Mouse (Mus musculus) thymus, postnatal 4 days (tissue): Measurements from ENCODE around the gene Susd3.

Experiments
- DNase-seq: peaks from one replicate; pipeline ENCODE4 v3.0.0; 2021

Susd3 gene

DNA sequence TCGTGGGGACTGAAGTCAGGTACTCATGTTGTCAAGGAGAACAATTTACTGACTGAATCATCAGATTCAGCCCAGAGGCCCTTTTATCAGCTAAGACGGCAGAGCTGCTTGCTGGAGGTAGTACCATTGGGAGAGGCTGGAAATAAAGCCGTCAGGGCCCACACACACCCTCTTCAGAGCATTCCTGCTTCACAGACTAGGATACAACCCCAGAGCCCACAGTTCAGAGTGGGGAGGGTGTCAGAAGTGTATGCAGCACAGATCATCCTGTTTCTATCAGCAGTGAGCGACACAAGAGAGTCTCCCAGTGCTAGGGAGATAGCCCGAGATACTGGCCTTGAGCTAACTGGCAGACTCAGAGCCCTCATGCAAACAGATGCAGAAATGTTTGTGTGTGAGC lies 65.3 kb downstream of the Susd3 start:
- DNase-seq: no peak

DNA sequence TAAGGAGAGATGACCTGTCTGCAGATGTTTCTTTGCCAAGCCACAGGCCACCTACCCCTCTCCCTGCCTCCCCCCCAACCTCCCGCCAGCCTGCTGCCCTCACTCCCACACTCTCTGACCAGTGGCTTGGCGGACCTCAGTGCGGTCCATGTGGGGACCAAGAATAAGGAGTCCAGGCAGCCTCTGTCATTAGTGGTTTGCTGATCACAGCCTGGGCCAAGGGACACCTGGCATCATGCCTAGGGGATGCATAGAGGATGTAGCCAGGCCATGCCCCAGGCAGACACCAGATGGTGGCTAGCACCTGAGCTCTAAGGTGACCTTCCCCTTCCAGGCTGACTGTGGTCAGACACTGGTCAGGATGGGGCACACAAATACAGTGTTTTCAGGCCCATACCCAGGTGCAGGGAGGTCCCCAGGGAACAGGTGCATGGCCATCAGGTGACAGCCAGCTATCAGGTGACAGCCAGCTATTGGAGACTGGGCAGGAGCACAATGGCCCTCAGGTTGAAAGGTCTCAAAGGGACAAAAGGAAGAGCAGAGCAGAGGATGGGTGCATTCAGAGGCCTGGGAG lies 67.0 kb downstream of the Susd3 start:
- DNase-seq: no peak

DNA sequence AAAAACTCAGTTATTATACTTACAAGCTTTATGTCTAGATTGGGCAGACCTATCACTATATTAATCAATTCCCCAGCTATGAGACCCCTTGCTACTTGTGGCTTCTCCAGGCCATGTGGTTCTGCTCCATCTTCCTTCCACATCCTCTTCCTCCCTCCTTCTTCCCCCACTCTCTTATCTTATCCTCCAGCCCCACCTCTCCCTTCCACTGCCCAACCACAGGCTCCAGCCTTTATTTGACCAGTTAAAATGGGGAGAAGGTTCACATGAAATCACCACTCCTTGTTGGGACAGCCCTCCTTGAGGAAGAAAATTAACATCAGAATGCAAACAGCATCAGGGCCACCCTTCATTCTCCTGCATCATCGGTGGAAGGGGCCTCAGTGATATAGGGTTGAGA lies 67.8 kb downstream of the Susd3 start:
- no peak for DNase-seq
